Mouse (Mus musculus): Measurements from ENCODE around the gene Cct8l1.

- no peak for TF ChIP-seq POLR2A (IDR thresholded peaks at IDR 0.05; ENCODE audit: insufficient read length, low read depth)
- no peak for TF ChIP-seq MAX (IDR thresholded peaks at IDR 0.05; ENCODE audit: low read depth)
- no peak for TF ChIP-seq USF1 (IDR thresholded peaks at IDR 0.05; ENCODE audit: low read depth)
- no peak for TF ChIP-seq E2F4 (IDR thresholded peaks at IDR 0.05; ENCODE audit: insufficient read depth)
- TF ChIP-seq CEBPB (IDR thresholded peaks at IDR 0.05; ENCODE audit: insufficient read depth, poor library complexity, severe bottlenecking) = no peak
- TF ChIP-seq POLR2AphosphoS2 (IDR thresholded peaks at IDR 0.05; ENCODE audit: insufficient read length, low read depth) = no peak
- no peak for TF ChIP-seq TCF12 (IDR thresholded peaks at IDR 0.05; ENCODE audit: insufficient read depth, poor library complexity, severe bottlenecking)
These were observed 40.5 kb downstream of the Cct8l1 start for GRCm38 (mm10) chr5:25556363-25556762.
